Mouse (Mus musculus) forebrain, embryonic 11.5 days (tissue): ENCODE measurements at regions not wholly inside any gene's neighbourhood (a gene's known extent, or its start where the extent isn't known, plus 50 kb on each side); places are given as distances from the start of the nearest gene placed in this dataset.

ENCODE experiments used
- ATAC-seq: fragments of 200-750 bp; cut with Nextera tagmentation; replicated peaks from 2 replicates; pipeline ENCODE4 v1.8.0; 2017; ENCODE audit warnings: moderate TSS enrichment; ENCODE audit not compliant: low FRiP score
- DNase-seq: peaks from one replicate; pipeline ENCODE4 v3.0.0-alpha.2; 2017; ENCODE audit warnings: low spot score
- H3K27ac ChIP-seq: fragments of 300-500 bp; sonication (generic); 2 replicates; pipeline ENCODE4 v1.5.1; 2014; ENCODE audit warnings: low read depth, low read length
- H3K27me3 ChIP-seq: fragments of 300-500 bp; sonication (generic); 2 replicates; pipeline ENCODE4 v1.6.1; 2014; ENCODE audit warnings: mild to moderate bottlenecking, low read length, mixed read lengths; ENCODE audit not compliant: control insufficient read depth, insufficient read depth
- H3K36me3 ChIP-seq: fragments of 300-500 bp; sonication (generic); 2 replicates; pipeline ENCODE4 v1.6.1; 2014; ENCODE audit warnings: mild to moderate bottlenecking, low read length, moderate library complexity, mixed read lengths; ENCODE audit not compliant: control insufficient read depth, insufficient read depth
- H3K4me1 ChIP-seq: fragments of 300-500 bp; sonication (generic); replicated peaks from 2 replicates; pipeline ENCODE4 v1.6.1; 2014; ENCODE audit warnings: low read length, mixed read lengths; ENCODE audit not compliant: control insufficient read depth, insufficient read depth
- H3K4me2 ChIP-seq: fragments of 300-500 bp; sonication (generic); 2 replicates; pipeline ENCODE4 v1.6.1; 2014; ENCODE audit warnings: low read depth, mild to moderate bottlenecking, low read length, moderate library complexity, mixed read lengths; ENCODE audit not compliant: severe bottlenecking
- H3K4me3 ChIP-seq: fragments of 300-500 bp; sonication (generic); 2 replicates; pipeline ENCODE4 v1.5.1; 2014; ENCODE audit warnings: low read depth, low read length
- H3K9ac ChIP-seq: fragments of 300-500 bp; sonication (generic); 2 replicates; pipeline ENCODE4 v1.6.1; 2014; ENCODE audit warnings: low read length
- H3K9me3 ChIP-seq: fragments of 300-500 bp; sonication (generic); 2 replicates; pipeline ENCODE4 v1.6.1; 2016; ENCODE audit warnings: low read length, mixed read lengths; ENCODE audit not compliant: control insufficient read depth
- WGBS: fragments of 180-500 bp; shearing (Covaris S2); extraction: QIAGEN DNeasy Blood & Tissue Kit; methylation state at CpG from one replicate; pipeline ENCODE4 v1.1.7; 2014; 5-methylcytosine and 5-hydroxymethylcytosine counted together

DNA sequence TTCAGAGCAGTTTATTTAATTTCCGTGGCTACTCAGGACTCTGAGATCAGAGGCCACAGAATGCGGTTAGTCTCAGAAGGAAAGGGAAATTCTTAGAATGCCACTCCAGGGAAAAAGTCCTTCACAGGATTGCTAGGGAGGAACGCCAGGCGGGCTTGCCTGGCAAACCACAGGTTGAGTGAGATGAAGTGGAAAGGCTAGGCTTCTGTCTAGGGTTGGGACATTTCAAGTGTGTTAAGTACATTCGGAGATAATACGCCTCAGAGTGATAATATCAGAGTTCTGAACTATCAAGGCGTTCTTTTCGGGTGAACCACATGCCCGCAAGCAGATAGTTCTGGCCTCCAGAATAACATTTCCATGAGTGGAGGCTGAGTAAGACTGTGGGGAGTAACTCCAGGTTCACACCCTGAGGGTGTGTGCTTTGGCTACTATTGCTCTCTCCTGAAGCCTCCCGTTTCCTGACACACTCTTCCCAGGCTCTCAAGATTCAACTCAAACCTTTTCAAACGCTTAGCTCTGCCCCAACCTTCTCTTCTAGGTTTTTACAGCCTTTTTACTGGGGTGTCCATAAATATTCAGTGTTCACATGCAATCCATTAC lies 119.3 kb upstream of the Nr5a2 start:
- H3K36me3 ChIP-seq = no peaks in the 10 kb centered on the region
- 82% methylated on average over 11 of the region's 11 CpGs for WGBS
- ATAC-seq = no peak
- no peak overlapping the region for H3K4me2 ChIP-seq
- no peaks in the 10 kb centered on the region for H3K4me1 ChIP-seq
- H3K27me3 ChIP-seq = no peaks in the 10 kb centered on the region
- DNase-seq = no peak
- no peaks in the 10 kb centered on the region for H3K9me3 ChIP-seq
- no peak overlapping the region for H3K4me3 ChIP-seq
- H3K27ac ChIP-seq = no peak overlapping the region
- H3K9ac ChIP-seq = no peak overlapping the region

DNA sequence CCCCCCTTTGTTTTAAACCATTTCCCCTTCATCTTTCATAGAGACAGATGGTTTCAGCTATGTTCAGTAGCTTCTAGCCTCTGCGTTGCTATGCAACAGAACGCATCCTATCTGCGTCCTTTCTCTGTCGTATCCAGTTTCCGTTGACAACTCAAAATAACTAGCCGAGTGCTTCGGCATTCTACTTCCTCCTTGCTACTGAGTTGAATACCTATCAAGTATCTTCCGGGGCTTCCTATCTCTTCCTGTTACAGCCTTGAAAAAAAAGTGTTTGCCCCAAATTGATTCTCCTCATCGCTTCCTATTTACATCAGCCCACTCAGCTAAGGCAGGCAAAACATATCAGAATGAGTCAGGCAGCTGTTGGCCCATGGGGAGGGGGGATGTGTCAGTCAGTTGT lies 114.5 kb upstream of the Nr5a2 start:
- no peak overlapping the region for H3K27ac ChIP-seq
- 80% methylated on average over 9 of the region's 9 CpGs for WGBS

DNA sequence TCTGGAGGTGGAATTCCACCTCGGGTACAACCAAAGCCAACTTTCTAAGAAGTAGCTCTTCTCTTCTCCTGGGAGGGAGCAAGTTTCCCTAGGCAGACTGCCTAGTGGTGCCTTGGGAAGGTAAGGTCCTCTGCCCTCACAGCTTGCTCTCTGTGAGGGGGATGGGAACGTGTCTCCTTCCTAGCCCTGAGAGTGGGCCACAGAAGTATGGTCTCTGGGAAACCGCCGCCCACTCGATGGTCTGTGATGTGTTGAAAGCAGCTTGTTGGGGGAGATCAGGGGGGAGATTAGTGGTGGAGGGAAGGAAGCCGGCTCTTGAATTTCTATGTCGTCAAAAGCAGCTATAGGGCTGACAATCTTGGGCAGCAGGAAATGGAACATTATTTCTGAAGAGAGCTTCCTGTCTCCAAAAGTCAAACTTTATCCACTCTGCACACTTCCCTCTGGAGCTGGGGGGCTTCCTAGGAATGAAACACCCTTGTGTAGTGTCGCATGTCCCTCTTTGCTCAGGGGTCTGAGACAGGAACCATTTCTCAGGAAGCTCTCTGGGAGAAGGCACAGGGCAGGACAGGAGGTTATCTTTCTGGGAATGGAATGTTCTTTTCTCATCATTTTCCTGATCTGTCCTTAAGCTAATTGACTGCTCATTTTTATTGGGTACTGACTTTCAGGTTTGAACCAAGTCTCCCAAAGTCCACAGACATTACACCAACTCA lies 113.8 kb upstream of the Nr5a2 start:
- Histone ChIP-seq H3K4me1 (no peaks in the 10 kb centered on the region), H3K9me3 (no peaks in the 10 kb centered on the region), H3K36me3 (no peaks in the 10 kb centered on the region), H3K9ac (no peak overlapping the region), H3K4me3 (no peak overlapping the region), H3K4me2 (no peak overlapping the region), H3K27me3 (no peaks in the 10 kb centered on the region), H3K27ac (no peak overlapping the region)
- WGBS = 73% methylated on average over 8 of the region's 8 CpGs
- ATAC-seq (no peak), DNase-seq (no peak)

More for the DNA sequence above, 114.5 kb upstream of the Nr5a2 start:
- Histone ChIP-seq H3K27me3 (no peaks in the 10 kb centered on the region), H3K4me1 (no peaks in the 10 kb centered on the region), H3K9me3 (no peaks in the 10 kb centered on the region), H3K4me2 (no peak overlapping the region), H3K4me3 (no peak overlapping the region), H3K36me3 (no peaks in the 10 kb centered on the region), H3K9ac (no peak overlapping the region)
- no peak for DNase-seq
- ATAC-seq = no peak

DNA sequence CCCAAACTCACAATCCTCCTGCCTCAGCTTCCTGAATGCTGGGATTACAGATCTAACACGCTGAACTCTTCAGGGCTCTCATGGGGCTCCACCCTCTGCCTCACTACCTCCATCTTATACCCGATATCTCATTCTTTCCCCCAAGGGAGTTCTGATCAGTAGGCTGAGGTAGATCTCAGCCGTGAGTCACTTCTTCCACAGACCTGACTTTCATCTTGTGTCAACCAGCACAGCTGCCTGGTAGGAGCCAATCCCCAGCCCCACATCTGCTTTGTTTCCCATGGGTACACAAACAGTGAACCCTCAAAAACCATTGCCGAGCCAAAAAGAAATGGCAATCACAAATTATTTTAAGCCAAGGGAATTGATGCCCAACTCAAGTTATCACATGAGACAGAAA lies 100.7 kb upstream of the Nr5a2 start:
- Histone ChIP-seq H3K27ac (no peak overlapping the region), H3K36me3 (no peaks in the 10 kb centered on the region), H3K9ac (no peak overlapping the region), H3K27me3 (no peaks in the 10 kb centered on the region), H3K9me3 (no peaks in the 10 kb centered on the region), H3K4me3 (no peak overlapping the region), H3K4me1 (no peaks in the 10 kb centered on the region), H3K4me2 (no peak overlapping the region)
- no peak for DNase-seq
- no peak for ATAC-seq
- WGBS = 90% methylated on average over 4 of the region's 4 CpGs

DNA sequence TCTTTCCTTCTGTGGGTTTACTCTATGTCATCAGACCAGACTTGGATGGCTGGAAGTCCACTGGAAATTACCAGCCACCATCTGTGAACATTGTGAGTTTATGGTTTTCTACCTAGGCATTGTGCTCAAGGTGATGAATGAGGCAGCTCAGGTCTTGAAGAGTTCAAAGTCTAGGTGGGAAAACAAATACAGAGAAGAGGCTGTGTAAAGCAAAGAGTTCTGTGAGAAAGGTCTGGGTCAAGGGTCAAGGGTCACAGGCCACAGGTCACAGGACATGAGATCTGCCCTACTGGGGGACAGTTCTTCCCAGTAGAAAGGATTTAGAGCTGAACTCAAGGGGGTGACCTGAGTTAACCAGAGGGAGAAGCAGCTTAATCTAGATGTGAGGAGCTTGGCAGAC lies 92.9 kb upstream of the Nr5a2 start:
- no peaks in the 10 kb centered on the region for H3K9me3 ChIP-seq
- no peaks in the 10 kb centered on the region for H3K4me1 ChIP-seq
- H3K9ac ChIP-seq = no peak overlapping the region
- ATAC-seq = no peak
- H3K4me2 ChIP-seq = no peak overlapping the region
- H3K27me3 ChIP-seq = no peaks in the 10 kb centered on the region
- no peak overlapping the region for H3K27ac ChIP-seq
- H3K4me3 ChIP-seq = no peak overlapping the region
- H3K36me3 ChIP-seq = no peaks in the 10 kb centered on the region
- DNase-seq = no peak

DNA sequence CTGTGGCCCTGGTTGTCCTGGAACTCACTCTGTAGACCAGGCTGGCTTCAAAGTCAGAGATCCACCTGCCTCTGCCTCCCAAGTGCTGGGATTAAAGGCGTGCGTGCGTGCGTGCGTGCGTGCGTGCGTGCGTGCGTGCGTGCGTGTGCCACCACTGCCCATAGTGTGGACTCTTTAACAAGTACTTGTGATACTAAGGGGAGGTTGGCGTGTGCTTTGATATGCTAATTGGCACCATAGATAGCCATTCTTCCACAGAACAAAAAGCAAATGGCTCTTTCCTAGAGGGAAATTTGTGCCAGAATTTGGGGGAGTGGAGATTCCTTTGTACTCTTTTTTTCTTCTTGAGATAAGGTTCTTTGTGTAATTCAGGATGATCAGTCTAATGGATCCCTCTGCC lies 91.3 kb upstream of the Nr5a2 start:
- Histone ChIP-seq H3K4me2 (no peak overlapping the region), H3K9me3 (no peaks in the 10 kb centered on the region), H3K27ac (no peak overlapping the region), H3K36me3 (no peaks in the 10 kb centered on the region), H3K27me3 (no peaks in the 10 kb centered on the region), H3K4me1 (no peaks in the 10 kb centered on the region), H3K9ac (no peak overlapping the region), H3K4me3 (no peak overlapping the region)
- 90% methylated on average over 13 of the region's 13 CpGs for WGBS
- ATAC-seq = no peak
- no peak for DNase-seq

DNA sequence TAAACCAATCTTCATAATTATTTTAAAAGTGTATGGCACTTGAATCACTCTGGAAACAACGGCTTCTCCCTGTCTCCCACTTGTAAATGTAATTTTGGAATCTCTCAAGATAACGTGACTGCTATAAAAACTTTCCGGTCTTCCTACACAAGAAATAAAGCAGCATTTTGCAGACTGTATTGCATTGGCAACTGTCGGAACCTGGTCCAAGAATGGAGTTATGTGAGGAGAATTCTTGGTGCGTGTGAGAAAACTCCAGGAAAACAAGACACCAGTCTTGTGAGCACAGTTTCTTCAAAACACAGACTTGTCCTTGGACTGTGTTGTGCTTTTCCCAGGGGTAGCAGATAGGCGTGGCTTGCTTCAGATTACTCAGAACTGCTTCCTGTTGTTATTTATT lies 83.8 kb upstream of the Nr5a2 start:
- 91% methylated on average over 6 of the region's 6 CpGs for WGBS

DNA sequence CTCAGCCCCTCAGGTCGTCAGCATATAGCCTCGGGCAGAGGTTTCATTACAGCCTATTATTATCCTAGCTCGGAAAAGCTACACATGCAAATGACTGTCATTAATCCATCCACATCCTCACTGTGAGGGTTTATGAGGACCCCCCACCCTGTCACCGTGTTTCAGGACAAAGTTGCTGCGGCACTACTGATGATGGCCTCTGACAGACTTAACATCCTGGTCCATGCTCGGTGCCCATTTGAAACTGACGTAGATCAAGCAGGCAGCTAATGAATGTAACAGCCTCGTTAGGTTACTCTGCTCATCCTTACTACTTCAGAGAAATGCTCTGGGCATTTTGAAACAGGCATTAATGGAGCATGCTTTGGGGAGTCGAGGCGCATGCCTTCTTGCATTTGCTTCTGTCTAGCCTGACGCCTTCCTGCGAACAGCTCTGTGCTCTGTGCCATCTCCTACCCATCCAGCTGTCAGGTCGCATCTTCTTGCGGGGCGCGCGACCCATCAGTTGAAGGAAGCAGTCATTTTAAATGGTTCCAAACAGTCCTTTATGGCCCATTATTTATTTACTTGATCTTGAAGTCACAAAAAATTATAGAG lies 82.3 kb upstream of the Nr5a2 start:
- no peaks in the 10 kb centered on the region for H3K27me3 ChIP-seq
- H3K4me3 ChIP-seq = no peak overlapping the region
- 79% methylated on average over 17 of the region's 17 CpGs for WGBS
- ATAC-seq (no peak), DNase-seq (no peak)
- no peak overlapping the region for H3K27ac ChIP-seq
- H3K4me2 ChIP-seq = no peak overlapping the region
- no peak overlapping the region for H3K9ac ChIP-seq
- H3K36me3 ChIP-seq = no peaks in the 10 kb centered on the region
- no peaks in the 10 kb centered on the region for H3K4me1 ChIP-seq
- no peaks in the 10 kb centered on the region for H3K9me3 ChIP-seq

More for the DNA sequence above, 83.8 kb upstream of the Nr5a2 start:
- Histone ChIP-seq H3K36me3 (no peaks in the 10 kb centered on the region), H3K4me3 (no peak overlapping the region), H3K27me3 (no peaks in the 10 kb centered on the region), H3K9ac (no peak overlapping the region), H3K9me3 (no peaks in the 10 kb centered on the region), H3K4me1 (no peaks in the 10 kb centered on the region), H3K4me2 (no peak overlapping the region), H3K27ac (no peak overlapping the region)
- ATAC-seq (no peak), DNase-seq (no peak)

DNA sequence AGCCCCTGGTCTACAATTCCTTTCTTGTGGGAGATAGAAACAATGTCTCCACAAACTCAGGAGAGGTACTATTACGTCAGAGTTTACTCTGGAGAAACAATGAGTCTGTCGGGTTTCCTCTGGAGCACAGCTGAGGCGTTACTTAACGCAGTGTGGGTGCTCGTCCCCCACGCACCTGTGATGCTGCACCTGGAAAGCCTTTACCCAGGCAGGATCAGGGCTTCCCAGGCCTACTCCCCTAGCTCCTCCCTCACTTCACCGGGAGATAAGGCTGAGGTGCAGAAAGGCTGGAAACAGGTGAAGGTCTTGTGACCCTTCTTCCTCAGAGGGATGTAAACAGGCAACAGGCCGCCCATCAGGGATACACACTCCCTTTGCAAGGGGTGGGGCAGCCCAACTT lies 80.7 kb upstream of the Nr5a2 start:
- H3K27me3 ChIP-seq = no peaks in the 10 kb centered on the region
- H3K4me1 ChIP-seq = no peaks in the 10 kb centered on the region
- 67% methylated on average over 8 of the region's 8 CpGs for WGBS
- H3K9me3 ChIP-seq = no peaks in the 10 kb centered on the region
- DNase-seq = no peak
- no peak overlapping the region for H3K4me3 ChIP-seq
- no peak for ATAC-seq
- H3K9ac ChIP-seq = no peak overlapping the region
- H3K4me2 ChIP-seq = no peak overlapping the region
- no peak overlapping the region for H3K27ac ChIP-seq
- no peaks in the 10 kb centered on the region for H3K36me3 ChIP-seq
